Mouse (Mus musculus) neural tube, embryonic 15.5 days (tissue): ENCODE results near the gene Ipo13. TPM values are rescaled to one million over a fixed set of nuclear protein-coding genes. Genes with fewer than 3 reads are reported as not detected.

Experiments used
- ATAC-seq: fragments of 200-750 bp; cut with Nextera tagmentation; 2 replicates; pipeline ENCODE4 v1.8.0; 2017; ENCODE audit warnings: mild to moderate bottlenecking, moderate TSS enrichment, moderate library complexity; ENCODE audit not compliant: low FRiP score
- H3K27ac ChIP-seq: fragments of 300-500 bp; sonication (generic); replicated peaks from 2 replicates; pipeline ENCODE4 v1.5.1; 2015; ENCODE audit warnings: mild to moderate bottlenecking, inconsistent platforms
- H3K27me3 ChIP-seq: fragments of 300-500 bp; sonication (generic); replicated peaks from 2 replicates; pipeline ENCODE4 v1.6.1; 2015; ENCODE audit warnings: inconsistent platforms
- H3K36me3 ChIP-seq: fragments of 300-500 bp; sonication (generic); 2 replicates; pipeline ENCODE4 v1.6.1; 2015; ENCODE audit warnings: inconsistent platforms
- H3K4me1 ChIP-seq: fragments of 300-500 bp; sonication (generic); 2 replicates; pipeline ENCODE4 v1.6.1; 2015; ENCODE audit warnings: inconsistent platforms
- H3K4me2 ChIP-seq: fragments of 300-500 bp; sonication (generic); 2 replicates; pipeline ENCODE4 v1.6.1; 2015; ENCODE audit warnings: inconsistent platforms, mild to moderate bottlenecking, moderate library complexity
- H3K4me3 ChIP-seq: fragments of 300-500 bp; sonication (generic); replicated peaks from 2 replicates; pipeline ENCODE4 v1.5.1; 2015; ENCODE audit warnings: mild to moderate bottlenecking, inconsistent platforms
- H3K9ac ChIP-seq: fragments of 300-500 bp; sonication (generic); replicated peaks from 2 replicates; pipeline ENCODE4 v1.6.1; 2015; ENCODE audit warnings: mild to moderate bottlenecking, inconsistent platforms
- H3K9me3 ChIP-seq: fragments of 300-500 bp; sonication (generic); replicated peaks from 2 replicates; pipeline ENCODE4 v1.6.1; 2016; ENCODE audit warnings: inconsistent platforms
- WGBS: fragments of 180-500 bp; shearing (Covaris S2); methylation state at CpG from one replicate; pipeline ENCODE4 v1.1.7; 2015; ENCODE audit warnings: mixed read lengths; 5-methylcytosine and 5-hydroxymethylcytosine counted together
- polyA plus RNA-seq: library from polyadenylated mRNA; unstranded; fragments of >200 nt; fragmentation: Nextera tagmentation; extraction: Ambion mirVana; gene quantifications from 2 replicates; pipeline ENCODE4 v1.2.1, GENCODE M21; 2015

Gene Ipo13
- polyA plus RNA-seq, 1 experiment from 2014 or later: 59.3 TPM

DNA sequence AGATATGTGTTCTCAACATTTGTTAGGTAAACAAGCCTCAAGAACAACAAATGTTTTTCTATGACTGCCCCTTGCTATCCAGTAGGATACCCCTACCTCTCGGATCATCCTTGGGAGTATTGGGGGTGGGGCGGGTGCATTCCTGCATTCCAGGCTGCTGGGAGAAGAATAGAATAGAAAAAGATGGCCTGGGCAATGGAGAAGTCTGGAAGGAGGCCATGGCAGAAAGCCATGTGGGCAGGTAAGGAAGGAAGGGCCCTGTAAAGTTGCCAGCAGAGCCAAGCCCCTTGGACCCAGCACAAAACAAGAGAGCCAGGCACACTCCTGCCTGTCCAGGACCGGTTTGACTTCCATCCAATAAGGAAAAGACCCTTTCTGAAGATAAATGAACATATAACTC, 1.4 kb downstream of the Ipo13 start:
- ATAC-seq: no peak
- Histone ChIP-seq H3K36me3 (peaks cover 15% of the 10 kb centered on the region), H3K4me2 (peak overlapping the region; percentile 99), H3K4me1 (peaks cover 69% of the 10 kb centered on the region), H3K9me3 (no peaks in the 10 kb centered on the region), H3K27ac (no peak overlapping the region), H3K27me3 (no peaks in the 10 kb centered on the region), H3K4me3 (peak overlapping the region; percentile 88), H3K9ac (peak overlapping the region; percentile 87)
- WGBS: 60% methylated on average over 3 of the region's 3 CpGs

DNA sequence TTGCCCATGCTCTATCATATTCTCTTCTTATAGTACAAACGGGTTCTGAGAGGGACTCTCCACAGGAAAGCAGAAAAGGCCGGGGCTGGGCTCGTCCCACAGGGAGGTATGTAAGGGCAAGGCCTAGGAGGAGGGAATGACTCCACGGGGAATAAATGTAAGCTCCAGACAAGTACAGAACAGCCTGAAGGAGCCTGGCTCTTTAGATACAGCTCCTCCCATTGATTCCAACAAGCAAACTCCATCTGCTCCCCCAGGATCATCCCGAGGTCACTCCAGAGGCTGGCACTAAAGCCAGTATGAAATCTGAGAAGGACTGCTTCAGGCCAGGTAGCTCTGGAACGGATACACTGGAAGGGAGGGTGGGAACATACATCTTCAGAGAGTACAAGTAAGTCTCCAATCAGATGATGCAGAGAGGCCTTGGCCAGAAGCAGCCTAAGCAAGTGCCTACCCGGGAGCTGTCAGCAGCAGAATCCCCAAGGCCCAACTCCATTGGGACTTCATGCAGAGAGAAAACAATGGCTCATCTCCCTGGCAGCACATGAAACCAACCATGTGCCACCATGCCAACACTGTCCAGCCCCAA, 2.0 kb downstream of the Ipo13 start:
- no peak overlapping the region for H3K27ac ChIP-seq
- 57% methylated on average over 7 of the region's 7 CpGs for WGBS

DNA sequence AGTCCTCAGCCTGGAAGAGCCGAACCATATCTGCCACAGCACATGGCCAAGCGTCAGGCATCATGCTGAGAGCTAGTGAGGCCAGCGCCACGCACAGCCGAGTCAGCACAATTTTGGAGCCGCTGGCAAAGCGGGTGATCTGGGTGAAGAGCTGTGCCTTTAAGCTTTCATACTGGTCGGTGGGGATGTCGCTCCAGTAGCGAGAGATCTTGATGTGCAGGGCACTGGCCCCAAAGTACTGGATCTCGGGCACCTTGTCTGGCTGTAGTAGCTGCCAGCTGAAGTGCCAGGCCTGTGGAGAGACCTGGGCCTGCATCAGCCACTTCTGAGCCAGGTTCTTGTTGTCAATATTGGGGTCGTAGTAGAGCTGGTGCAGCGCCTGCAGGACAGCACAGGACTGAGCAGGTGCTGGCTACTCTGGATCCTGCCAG, 2.7 kb downstream of the Ipo13 start:
- no peaks in the 10 kb centered on the region for H3K27me3 ChIP-seq
- no peak for ATAC-seq
- peak overlapping the region; percentile 99 for H3K4me2 ChIP-seq
- peaks cover 79% of the 10 kb centered on the region for H3K4me1 ChIP-seq
- peaks cover 15% of the 10 kb centered on the region for H3K36me3 ChIP-seq
- no peaks in the 10 kb centered on the region for H3K9me3 ChIP-seq
- H3K9ac ChIP-seq: 0 out of 2 replicates have a peak overlapping the region, but pooled peaks have one; percentile 10
- no peak overlapping the region for H3K27ac ChIP-seq
- WGBS: 92% methylated on average over 13 of the region's 13 CpGs
- H3K4me3 ChIP-seq: no peak overlapping the region

More for the DNA sequence above, 2.0 kb downstream of the Ipo13 start:
- H3K4me3 ChIP-seq: peak overlapping the region; percentile 88
- H3K9me3 ChIP-seq: no peaks in the 10 kb centered on the region
- ATAC-seq: no peak
- peaks cover 75% of the 10 kb centered on the region for H3K4me1 ChIP-seq
- peaks cover 15% of the 10 kb centered on the region for H3K36me3 ChIP-seq
- H3K27me3 ChIP-seq: no peaks in the 10 kb centered on the region
- peak overlapping the region; percentile 87; the same call in 1 of the 2 replicates for H3K9ac ChIP-seq
- H3K4me2 ChIP-seq: peak overlapping the region; percentile 99

- H3K4me2 ChIP-seq: peak overlapping the region; percentile 56
- peaks cover 68% of the 10 kb centered on the region for H3K4me1 ChIP-seq
- H3K4me3 ChIP-seq: peak overlapping the region; percentile 23
- peaks cover 37% of the 10 kb centered on the region for H3K36me3 ChIP-seq
- ATAC-seq: peak; percentile 82
- H3K27ac ChIP-seq: peak overlapping the region; percentile 86
- H3K9ac ChIP-seq: peak overlapping the region; percentile 30; the same call in 1 of the 2 replicates
- H3K9me3 ChIP-seq: no peaks in the 10 kb centered on the region
- H3K27me3 ChIP-seq: no peaks in the 10 kb centered on the region
- WGBS: 31% methylated on average over 8 of the region's 8 CpGs
These were observed 5.9 kb downstream of the Ipo13 start for GRCm38 (mm10) chr4:117908834-117909453.

GRCm38 (mm10) chr4:117906196-117906595, 8.6 kb downstream of the Ipo13 start:
- no peak overlapping the region for H3K9ac ChIP-seq
- WGBS: 94% methylated on average over 3 of the region's 3 CpGs
- no peaks in the 10 kb centered on the region for H3K9me3 ChIP-seq
- H3K27me3 ChIP-seq: no peaks in the 10 kb centered on the region
- H3K4me2 ChIP-seq: no peak overlapping the region
- peaks cover 56% of the 10 kb centered on the region for H3K36me3 ChIP-seq
- peaks cover 41% of the 10 kb centered on the region for H3K4me1 ChIP-seq
- ATAC-seq: no peak
- H3K4me3 ChIP-seq: no peak overlapping the region
- H3K27ac ChIP-seq: no peak overlapping the region

- Histone ChIP-seq H3K9ac (no peak overlapping the region), H3K4me1 (peaks cover 27% of the 10 kb centered on the region), H3K27ac (no peak overlapping the region), H3K9me3 (no peaks in the 10 kb centered on the region), H3K27me3 (no peaks in the 10 kb centered on the region), H3K4me2 (no peak overlapping the region), H3K36me3 (peaks cover 63% of the 10 kb centered on the region), H3K4me3 (no peak overlapping the region)
- WGBS: 96% methylated on average over 8 of the region's 8 CpGs
- ATAC-seq: no peak
These were observed 10.0 kb downstream of the Ipo13 start for GRCm38 (mm10) chr4:117904761-117905160.

GRCm38 (mm10) chr4:117904094-117904493, 10.7 kb downstream of the Ipo13 start:
- Histone ChIP-seq H3K9me3 (no peaks in the 10 kb centered on the region), H3K36me3 (peaks cover 70% of the 10 kb centered on the region), H3K4me3 (no peak overlapping the region), H3K9ac (no peak overlapping the region), H3K27me3 (no peaks in the 10 kb centered on the region), H3K4me1 (peaks cover 20% of the 10 kb centered on the region), H3K4me2 (no peak overlapping the region), H3K27ac (no peak overlapping the region)
- 92% methylated on average over 10 of the region's 10 CpGs for WGBS
- no peak for ATAC-seq

DNA sequence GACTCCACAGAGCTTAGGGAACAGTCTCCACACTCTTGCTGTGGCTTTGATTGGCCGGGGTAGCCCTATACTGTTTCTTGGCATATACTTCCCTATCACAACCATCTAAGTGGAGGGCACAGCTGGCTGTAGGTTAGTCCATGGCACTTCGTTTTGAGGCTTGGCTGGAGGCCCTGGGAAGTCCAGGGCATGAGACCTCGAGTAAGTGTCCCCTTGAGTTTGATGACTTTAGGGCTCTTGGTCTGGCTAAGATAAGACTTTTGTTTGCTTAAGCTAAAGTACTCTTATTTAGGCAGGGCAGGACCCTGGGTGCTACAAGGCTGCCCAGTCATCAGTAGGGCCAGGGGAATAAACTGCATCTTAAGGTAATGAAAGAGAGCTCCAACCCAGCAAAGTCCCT, 16.7 kb downstream of the Ipo13 start:
- 93% methylated on average over 3 of the region's 3 CpGs for WGBS

DNA sequence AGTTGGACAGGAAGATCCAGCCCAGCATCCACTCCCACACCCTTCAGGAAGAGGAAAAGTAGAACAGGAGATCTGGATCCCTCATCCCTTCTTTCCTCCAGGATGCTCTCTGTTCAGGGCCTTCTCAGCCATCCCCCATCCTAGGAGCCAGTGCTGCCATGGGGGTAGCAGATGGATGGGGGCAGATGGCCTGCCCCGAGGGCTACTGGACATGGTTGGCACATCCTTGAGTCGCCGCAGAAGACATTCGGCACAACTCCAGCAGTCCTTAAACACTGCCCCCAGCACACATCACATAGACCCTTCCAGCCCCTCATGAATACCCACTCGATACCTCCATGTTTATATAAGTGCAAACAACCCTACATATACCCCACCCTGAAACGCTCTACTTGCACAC, 18.8 kb downstream of the Ipo13 start:
- no peak for ATAC-seq
- Histone ChIP-seq H3K9ac (no peak overlapping the region), H3K4me3 (no peak overlapping the region), H3K27me3 (no peaks in the 10 kb centered on the region), H3K9me3 (no peaks in the 10 kb centered on the region), H3K36me3 (peaks cover 71% of the 10 kb centered on the region), H3K4me1 (peaks cover 10% of the 10 kb centered on the region), H3K4me2 (no peak overlapping the region), H3K27ac (no peak overlapping the region)
- 94% methylated on average over 6 of the region's 6 CpGs for WGBS

More for the DNA sequence above, 16.7 kb downstream of the Ipo13 start:
- peaks cover 92% of the 10 kb centered on the region for H3K36me3 ChIP-seq
- no peak overlapping the region for H3K9ac ChIP-seq
- H3K4me1 ChIP-seq: no peaks in the 10 kb centered on the region
- no peak for ATAC-seq
- no peaks in the 10 kb centered on the region for H3K27me3 ChIP-seq
- H3K4me3 ChIP-seq: no peak overlapping the region
- H3K27ac ChIP-seq: no peak overlapping the region
- no peaks in the 10 kb centered on the region for H3K9me3 ChIP-seq
- H3K4me2 ChIP-seq: no peak overlapping the region

DNA sequence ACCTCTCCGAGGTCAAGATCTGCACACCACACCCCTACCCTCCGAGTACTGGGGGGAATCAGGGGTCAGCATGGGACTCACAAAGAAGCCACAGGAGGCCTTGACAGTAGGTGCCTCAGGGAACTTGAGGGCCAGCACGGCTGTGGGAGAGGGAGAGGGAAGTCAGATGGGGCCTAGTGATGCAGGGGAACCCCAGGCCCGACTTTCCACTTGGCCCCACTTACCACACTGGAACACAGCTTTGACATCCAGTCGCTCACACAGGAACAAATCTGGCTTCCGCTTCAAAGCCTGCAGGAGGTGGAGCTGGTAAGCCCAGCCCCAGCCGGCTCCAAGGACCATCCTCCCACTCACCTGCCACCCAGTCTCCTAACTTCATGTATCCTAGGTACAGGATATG, 19.5 kb downstream of the Ipo13 start:
- H3K4me1 ChIP-seq: peaks cover 17% of the 10 kb centered on the region
- 82% methylated on average over 7 of the region's 7 CpGs for WGBS
- H3K9ac ChIP-seq: no peak overlapping the region
- no peak overlapping the region for H3K4me2 ChIP-seq
- no peak for ATAC-seq
- H3K36me3 ChIP-seq: peaks cover 64% of the 10 kb centered on the region
- H3K9me3 ChIP-seq: no peaks in the 10 kb centered on the region
- no peaks in the 10 kb centered on the region for H3K27me3 ChIP-seq
- no peak overlapping the region for H3K4me3 ChIP-seq
- H3K27ac ChIP-seq: no peak overlapping the region

- Histone ChIP-seq H3K4me3 (no peak overlapping the region), H3K9ac (no peak overlapping the region), H3K27me3 (no peaks in the 10 kb centered on the region), H3K9me3 (no peaks in the 10 kb centered on the region), H3K4me1 (peaks cover 19% of the 10 kb centered on the region), H3K36me3 (peaks cover 63% of the 10 kb centered on the region), H3K27ac (no peak overlapping the region), H3K4me2 (no peak overlapping the region)
- ATAC-seq: no peak
- 96% methylated on average over 8 of the region's 8 CpGs for WGBS
These were observed 20.2 kb downstream of the Ipo13 start for GRCm38 (mm10) chr4:117894601-117895000.

GRCm38 (mm10) chr4:117893376-117893775, 21.4 kb downstream of the Ipo13 start:
- no peaks in the 10 kb centered on the region for H3K27me3 ChIP-seq
- WGBS: 31% methylated on average over 9 of the region's 9 CpGs
- no peak for ATAC-seq
- H3K4me2 ChIP-seq: no peak overlapping the region
- H3K9ac ChIP-seq: no peak overlapping the region
- H3K4me1 ChIP-seq: peaks cover 19% of the 10 kb centered on the region
- no peak overlapping the region for H3K4me3 ChIP-seq
- H3K36me3 ChIP-seq: peaks cover 57% of the 10 kb centered on the region
- no peak overlapping the region for H3K27ac ChIP-seq
- no peaks in the 10 kb centered on the region for H3K9me3 ChIP-seq
